In genomic region chr7:132787022-132787421, GRCm38 (mm10) we compare ENCODE assay signal across 10 mouse cellular contexts. TPM values are rescaled to one million over a fixed set of nuclear protein-coding genes. Genes with fewer than 3 reads are reported as not detected.
DNase-seq lines count a peak whose midpoint lies in the region; ATAC-seq and TF ChIP-seq lines count a peak whose summit lies in the region.
"Had no signal": no experiment of that assay in that cellular context is flagged by ENCODE, and none has a peak within 500 bp of the region (broad histone marks: within the 10 kb centered on the region; RNA-seq: fewer than 3 reads in every experiment).

No protein-coding gene starts in this region.

- H3K4me3 ChIP-seq in heart, embryonic 13.5 days = no peak overlapping the region
- H3K4me3 ChIP-seq in left cerebral cortex, adult 2 months = no peak overlapping the region
- H3K4me3 ChIP-seq in cortical plate, adult 2 months (ENCODE audit: insufficient read depth, low read length) = no peak overlapping the region
- no peak overlapping the region for H3K4me3 ChIP-seq in liver, embryonic 15.5 days (replicated peaks)
- H3K4me3 ChIP-seq: hindbrain, embryonic 10.5 days had no signal

- no peak for TF ChIP-seq CTCF in left cerebral cortex, adult 2 months (IDR thresholded peaks at IDR 0.05)
- no peak for TF ChIP-seq CTCF in cortical plate, adult 2 months (IDR thresholded peaks at IDR 0.05; ENCODE audit: extremely low read depth, insufficient read depth, low read length)

- no peak for DNase-seq in heart, postnatal 36 days
- no peak for DNase-seq in left cerebral cortex, adult 2 months (ENCODE audit: extremely low spot score in 1 of 2, low spot score in 2 of 2)
- DNase-seq in left cerebral cortex, postnatal 25 days (ENCODE audit: low spot score in 2 of 2) = no peak
- no peak for DNase-seq in frontal cortex, postnatal 14 days (ENCODE audit: low spot score in 2 of 2)
- DNase-seq in ovary, postnatal 36 days (ENCODE audit: low spot score) = no peak
- DNase-seq: right cerebral cortex, postnatal 4 days had no signal

- H3K9ac ChIP-seq in heart, embryonic 13.5 days = no peak overlapping the region; the same call in 1 of the 2 replicates
- H3K9ac ChIP-seq in liver, embryonic 15.5 days = no peak overlapping the region

- H3K36me3 ChIP-seq in heart, embryonic 13.5 days = no peaks in the 10 kb centered on the region
- no peaks in the 10 kb centered on the region for H3K36me3 ChIP-seq in liver, embryonic 15.5 days (replicated peaks)
- H3K36me3 ChIP-seq: hindbrain, embryonic 10.5 days had no signal

- intact Hi-C loops in heart, postnatal 36 days (cut with DNase I) = no loop called here
- intact Hi-C loops in left cerebral cortex, adult 2 months (cut with DNase I) = no loop called here
- intact Hi-C loops in left cerebral cortex, postnatal 25 days (cut with DNase I) = no loop called here

- H3K9me3 ChIP-seq in heart, embryonic 13.5 days = no peaks in the 10 kb centered on the region
- no peaks in the 10 kb centered on the region for H3K9me3 ChIP-seq in liver, embryonic 15.5 days (replicated peaks)
- H3K9me3 ChIP-seq: hindbrain, embryonic 10.5 days had no signal

- H3K27ac ChIP-seq in heart, embryonic 13.5 days (replicated peaks) = peak overlapping the region; percentile 85
- H3K27ac ChIP-seq in left cerebral cortex, adult 2 months = peak overlapping the region; percentile 87
- peak overlapping the region; percentile 83; the same call in 1 of the 2 replicates for H3K27ac ChIP-seq in cortical plate, adult 2 months (ENCODE audit: insufficient read depth, low read length)
- H3K27ac ChIP-seq in liver, embryonic 15.5 days (replicated peaks) = peak overlapping the region; percentile 56; the same call in 1 of the 2 replicates
- H3K27ac ChIP-seq: hindbrain, embryonic 10.5 days had no signal

- no peak for ATAC-seq in heart, embryonic 13.5 days (ENCODE audit: extremely low read depth, insufficient number of reproducible peaks, low FRiP score, low TSS enrichment)
- ATAC-seq in liver, embryonic 15.5 days (ENCODE audit: insufficient read depth) = no peak

- H3K27me3 ChIP-seq in heart, embryonic 13.5 days (replicated peaks) = no peaks in the 10 kb centered on the region
- H3K27me3 ChIP-seq in liver, embryonic 15.5 days = no peaks in the 10 kb centered on the region

- H3K4me2 ChIP-seq in heart, embryonic 13.5 days = no peak overlapping the region
- no peak overlapping the region for H3K4me2 ChIP-seq in liver, embryonic 15.5 days

- TF ChIP-seq POLR2A in cortical plate, adult 2 months (IDR thresholded peaks at IDR 0.05; ENCODE audit: extremely low read depth, insufficient read depth, low read length) = no peak

- H3K4me1 ChIP-seq in heart, embryonic 13.5 days = peaks cover 64% of the 10 kb centered on the region
- peaks cover 28% of the 10 kb centered on the region for H3K4me1 ChIP-seq in cortical plate, adult 2 months (ENCODE audit: control insufficient read depth, insufficient read depth, low read length)
- peaks cover 57% of the 10 kb centered on the region for H3K4me1 ChIP-seq in liver, embryonic 15.5 days (replicated peaks)

- WGBS in heart, embryonic 13.5 days = 75% methylated on average over 4 of the region's 4 CpGs
- 67% methylated on average over 4 of the region's 4 CpGs for WGBS in liver, embryonic 15.5 days (ENCODE audit: insufficient replicate concordance)

RNA-seq across cellular contexts. Expression of gene Fam53b, which starts 26.7 kb away (rescaled TPM):
- 12.5 and 15.7 TPM in 2 replicates for polyA plus RNA-seq in heart, embryonic 13.5 days (2015; fragmentation: Nextera tagmentation; extraction: Ambion mirVana)
- 10 to 100 TPM; 22.7 to 25.5 TPM for total RNA-seq in heart, postnatal 36 days (2021)
- total RNA-seq in left cerebral cortex, adult 2 months (2021) = 10 to 100 TPM; 57.1 to 75.2 TPM
- 10 to 100 TPM; 48.1 to 50.7 TPM for total RNA-seq in left cerebral cortex, postnatal 25 days (2021)
- 21.4 and 21.9 TPM in 2 replicates for polyA plus RNA-seq in cortical plate, adult 2 months (2012; rRNA removed)
- polyA plus RNA-seq in liver, embryonic 15.5 days (2015; fragmentation: Nextera tagmentation; extraction: Ambion mirVana) = 25.5 and 28.0 TPM in 2 replicates
